Mouse (Mus musculus) CH12.LX (cell line): Measurements from ENCODE around the gene Minar1.

Experiments
- CTCF ChIP-seq, 2 experiments: IDR thresholded peaks in 1 of 2; conservative IDR thresholded peaks in 1 of 2; 2 replicates each; pipeline ENCODE4 v1.5.1; 2011 to 2012; ENCODE audit warnings: low read depth in 2 of 2, low read length in 2 of 2, improper control_type of control experiment in 1 of 2, inconsistent platforms in 1 of 2, mild to moderate bottlenecking in 1 of 2, moderate library complexity in 1 of 2
- EP300 ChIP-seq: IDR thresholded peaks from 2 replicates; pipeline ENCODE4 v1.6.1; 2011; ENCODE audit warnings: low read length, improper control_type of control experiment
- MAX ChIP-seq: IDR thresholded peaks from 2 replicates; pipeline ENCODE4 v1.6.1; 2011; ENCODE audit warnings: low read length, improper control_type of control experiment
- MEF2A ChIP-seq: IDR thresholded peaks from 2 replicates; pipeline ENCODE4 v1.6.1; 2014; ENCODE audit warnings: low read depth, mild to moderate bottlenecking, inconsistent platforms, low read length, improper control_type of control experiment, borderline replicate concordance
- NELFE ChIP-seq: IDR thresholded peaks from 2 replicates; pipeline ENCODE4 v1.6.1; 2011; ENCODE audit warnings: low read depth, low read length, improper control_type of control experiment
- POLR2A ChIP-seq: IDR thresholded peaks from 2 replicates; pipeline ENCODE4 v1.6.1; 2011; ENCODE audit warnings: low read depth, mild to moderate bottlenecking, improper control_type of control experiment, low read length
- SMC3 ChIP-seq: IDR thresholded peaks from 2 replicates; pipeline ENCODE4 v1.6.1; 2011; ENCODE audit warnings: low read depth, low read length, improper control_type of control experiment
- TCF12 ChIP-seq: IDR thresholded peaks from 2 replicates; pipeline ENCODE4 v1.6.1; 2014; ENCODE audit warnings: low read depth, mild to moderate bottlenecking, inconsistent platforms, low read length, improper control_type of control experiment
- ZC3H11A ChIP-seq: IDR thresholded peaks from 2 replicates; pipeline ENCODE4 v1.6.1; 2012; ENCODE audit warnings: low read depth, mild to moderate bottlenecking, inconsistent platforms, low read length, improper control_type of control experiment
- ZMIZ1 ChIP-seq: IDR thresholded peaks from 2 replicates; pipeline ENCODE4 v1.6.1; 2012; ENCODE audit warnings: low read depth, mild to moderate bottlenecking, inconsistent platforms, low read length, improper control_type of control experiment
- ZNF384 ChIP-seq: IDR thresholded peaks from 2 replicates; pipeline ENCODE4 v1.6.1; 2012; ENCODE audit warnings: low read depth, low read length, improper control_type of control experiment, inconsistent platforms

- no peak for TF ChIP-seq TCF12
- TF ChIP-seq SMC3 = no peak
- no peak for TF ChIP-seq ZC3H11A
- no peak for TF ChIP-seq CTCF (conservative IDR thresholded peaks at IDR 0.05 in 1 of 2, IDR thresholded peaks at IDR 0.05 in 1 of 2; ENCODE audit: low read depth in 2 of 2, low read length in 2 of 2)
- TF ChIP-seq MEF2A = no peak
- no peak for TF ChIP-seq POLR2A
- TF ChIP-seq ZMIZ1 = no peak
- no peak for TF ChIP-seq NELFE
- no peak for TF ChIP-seq MAX
- no peak for TF ChIP-seq EP300
- TF ChIP-seq ZNF384 = no peak
Measured at GRCm38 (mm10) chr9:89597071-89597470, 25.9 kb downstream of the Minar1 start.
